Mouse (Mus musculus): ENCODE measurements at regions not wholly inside any gene's neighbourhood (a gene's known extent, or its start where the extent isn't known, plus 50 kb on each side); places are given as distances from the start of the nearest gene placed in this dataset.

- DNase-seq: no peak
Measured at GRCm38 (mm10) chr6:52481975-52482374, 158.2 kb downstream of the Hibadh start.

GRCm38 (mm10) chr6:52486146-52486545, 154.0 kb downstream of the Hibadh start:
- DNase-seq: peak in 1 of 2 experiments; percentile 57

DNA sequence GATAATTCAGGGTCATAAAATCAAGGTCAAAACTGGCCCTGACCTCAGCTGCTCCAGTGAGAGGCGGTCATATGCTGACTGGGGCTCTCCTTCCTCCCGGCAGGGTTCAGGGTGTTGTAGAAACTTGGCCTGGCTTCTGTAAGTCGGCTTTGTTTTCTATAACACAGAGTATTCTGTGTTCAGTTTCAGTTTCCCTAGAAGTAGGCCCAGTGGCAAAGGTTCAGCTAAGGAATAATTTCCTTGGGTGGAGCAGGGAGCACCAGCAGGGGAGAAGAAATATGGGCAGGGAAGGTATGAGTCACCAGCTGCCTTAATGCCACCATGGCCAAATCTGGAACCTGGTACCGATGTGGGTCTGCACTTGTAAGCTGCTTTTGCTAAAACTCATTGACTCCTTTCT, 153.5 kb downstream of the Hibadh start:
- peak in 1 of 2 experiments; percentile 56 for DNase-seq

DNA sequence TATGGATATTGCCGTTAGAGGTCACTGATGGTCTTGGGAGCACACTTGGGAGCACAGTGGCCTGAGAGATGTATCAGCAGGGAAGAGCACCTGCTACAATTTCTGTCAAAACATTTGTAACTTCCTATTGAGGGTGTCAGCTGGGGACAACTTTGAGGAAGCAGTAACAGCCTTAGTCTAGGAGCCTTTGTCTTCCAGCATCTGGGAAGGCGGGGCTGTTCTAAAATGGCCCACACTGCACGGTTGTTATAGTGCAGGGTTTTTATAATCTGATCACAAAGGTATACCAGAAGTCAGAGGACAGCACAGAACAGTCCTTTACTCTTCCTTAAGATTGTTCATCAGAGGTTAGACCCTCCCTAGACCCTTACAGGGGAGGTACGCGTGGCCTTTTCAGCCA, 152.3 kb downstream of the Hibadh start:
- DNase-seq: no peak

- DNase-seq: no peak
Measured at GRCm38 (mm10) chr6:52490264-52490775, 149.9 kb downstream of the Hibadh start.

DNA sequence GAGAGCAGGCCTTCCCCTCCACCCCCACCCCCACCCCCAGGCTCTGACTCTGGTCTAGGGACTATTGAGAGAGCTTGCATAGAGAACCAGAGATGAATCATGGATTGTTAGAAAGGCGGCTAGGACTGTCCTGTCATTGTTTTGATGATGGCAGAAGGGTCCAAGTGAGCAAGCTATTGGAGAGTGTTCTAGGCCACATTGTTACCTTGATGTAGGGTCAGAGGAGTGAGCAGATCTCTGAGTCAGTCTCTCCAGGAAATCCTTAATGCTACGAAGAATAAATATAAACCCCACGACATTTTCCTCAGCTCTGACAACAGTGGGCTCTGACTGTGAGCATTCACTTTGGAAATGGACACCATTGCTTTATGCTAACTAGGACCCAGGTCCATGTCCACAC, 144.9 kb downstream of the Hibadh start:
- no peak for DNase-seq

- DNase-seq: no peak
Measured at GRCm38 (mm10) chr6:52495855-52496254, 144.3 kb downstream of the Hibadh start.
